Mouse (Mus musculus) intestine, embryonic 15.5 days (tissue): ENCODE data around the gene Ccdc3. TPM values are rescaled to one million over a fixed set of nuclear protein-coding genes. Genes with fewer than 3 reads are reported as not detected.

Source experiments
- ATAC-seq: fragments of 200-750 bp; cut with Nextera tagmentation; 2 replicates; pipeline ENCODE4 v1.8.0; 2017; ENCODE audit warnings: moderate TSS enrichment, moderate library complexity
- H3K27ac ChIP-seq: fragments of 300-500 bp; sonication (generic); 2 replicates; pipeline ENCODE4 v1.5.1; 2015; ENCODE audit warnings: mild to moderate bottlenecking, inconsistent platforms
- H3K27me3 ChIP-seq: fragments of 300-500 bp; sonication (generic); replicated peaks from 2 replicates; pipeline ENCODE4 v1.6.1; 2015; ENCODE audit warnings: inconsistent platforms
- H3K36me3 ChIP-seq: fragments of 300-500 bp; sonication (generic); 2 replicates; pipeline ENCODE4 v1.6.1; 2015; ENCODE audit warnings: inconsistent platforms
- H3K4me1 ChIP-seq: fragments of 300-500 bp; sonication (generic); replicated peaks from 2 replicates; pipeline ENCODE4 v1.6.1; 2015; ENCODE audit warnings: inconsistent platforms
- H3K4me2 ChIP-seq: fragments of 300-500 bp; sonication (generic); replicated peaks from 2 replicates; pipeline ENCODE4 v1.6.1; 2015; ENCODE audit warnings: mild to moderate bottlenecking, inconsistent platforms
- H3K4me3 ChIP-seq: fragments of 300-500 bp; sonication (generic); replicated peaks from 2 replicates; pipeline ENCODE4 v1.5.1; 2015; ENCODE audit warnings: inconsistent platforms
- H3K9ac ChIP-seq: fragments of 300-500 bp; sonication (generic); 2 replicates; pipeline ENCODE4 v1.6.1; 2015; ENCODE audit warnings: inconsistent platforms
- H3K9me3 ChIP-seq: fragments of 300-500 bp; sonication (generic); 2 replicates; pipeline ENCODE4 v1.6.1; 2016; ENCODE audit warnings: inconsistent platforms
- WGBS: fragments of 180-500 bp; shearing (Covaris S2); methylation state at CpG from one replicate; pipeline ENCODE4 v1.1.7; 2015; 5-methylcytosine and 5-hydroxymethylcytosine counted together
- polyA plus RNA-seq: library from polyadenylated mRNA; unstranded; fragments of >200 nt; fragmentation: Nextera tagmentation; extraction: Ambion mirVana; gene quantifications from 2 replicates; pipeline ENCODE4 v1.2.1, GENCODE M21; 2015

Gene Ccdc3
- polyA plus RNA-seq, 1 experiment from 2014 or later, result 10.3 TPM

DNA sequence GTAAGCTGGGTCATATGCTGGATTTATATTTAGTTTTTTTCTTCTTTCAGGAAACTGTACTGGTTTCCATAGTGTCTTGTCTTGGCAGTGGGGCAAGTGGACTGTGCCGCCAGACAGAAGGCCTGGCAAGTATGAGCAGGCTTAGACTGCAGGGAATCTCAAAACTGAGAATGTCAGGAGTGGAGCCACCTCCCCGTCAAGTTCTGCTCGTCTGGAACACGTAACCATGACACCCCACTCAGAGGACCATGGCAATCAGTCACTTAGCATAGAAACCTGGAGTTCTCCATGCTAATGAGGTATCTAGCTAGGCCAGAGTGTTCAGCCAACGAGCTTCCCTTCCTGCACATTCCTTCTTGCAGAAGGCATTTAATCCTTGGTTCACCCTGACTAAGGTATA is 10.2 kb upstream of the Ccdc3 start:
- Histone ChIP-seq H3K9me3 (no peaks in the 10 kb centered on the region), H3K36me3 (no peaks in the 10 kb centered on the region), H3K9ac (no peak overlapping the region), H3K4me1 (peaks cover 11% of the 10 kb centered on the region; the same call in 1 of the 2 replicates), H3K4me3 (no peak overlapping the region), H3K27ac (no peak overlapping the region), H3K4me2 (no peak overlapping the region), H3K27me3 (no peaks in the 10 kb centered on the region)
- WGBS, result 70% methylated on average over 5 of the region's 5 CpGs
- no peak for ATAC-seq

DNA sequence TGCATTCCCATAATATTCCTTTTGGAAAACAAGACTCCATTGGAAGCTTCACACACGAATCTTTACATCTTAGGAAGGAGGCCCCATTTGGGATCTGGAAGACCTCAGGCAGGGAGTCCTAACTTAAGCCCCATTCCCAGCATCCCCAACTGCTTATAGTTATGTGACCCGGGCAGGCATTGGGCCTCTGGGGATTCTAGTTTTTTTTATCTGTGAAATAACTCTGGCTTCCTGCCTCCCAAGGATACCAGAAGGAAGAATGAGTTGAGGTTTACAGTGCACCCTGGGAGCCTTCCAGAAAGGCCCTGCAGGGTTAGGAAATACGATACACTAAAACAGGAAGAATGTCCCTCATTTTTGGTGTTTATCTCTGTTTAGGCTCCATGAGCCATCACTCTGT is 8.5 kb upstream of the Ccdc3 start:
- no peaks in the 10 kb centered on the region for H3K9me3 ChIP-seq
- no peak overlapping the region for H3K4me3 ChIP-seq
- ATAC-seq, result peak; percentile 43
- no peak overlapping the region for H3K9ac ChIP-seq
- no peaks in the 10 kb centered on the region for H3K36me3 ChIP-seq
- H3K4me2 ChIP-seq, result no peak overlapping the region
- WGBS, result 33% methylated on average over 3 of the region's 3 CpGs
- H3K27ac ChIP-seq, result peak overlapping the region; percentile 62
- H3K4me1 ChIP-seq, result peaks cover 11% of the 10 kb centered on the region; the same call in 1 of the 2 replicates
- H3K27me3 ChIP-seq, result no peaks in the 10 kb centered on the region

DNA sequence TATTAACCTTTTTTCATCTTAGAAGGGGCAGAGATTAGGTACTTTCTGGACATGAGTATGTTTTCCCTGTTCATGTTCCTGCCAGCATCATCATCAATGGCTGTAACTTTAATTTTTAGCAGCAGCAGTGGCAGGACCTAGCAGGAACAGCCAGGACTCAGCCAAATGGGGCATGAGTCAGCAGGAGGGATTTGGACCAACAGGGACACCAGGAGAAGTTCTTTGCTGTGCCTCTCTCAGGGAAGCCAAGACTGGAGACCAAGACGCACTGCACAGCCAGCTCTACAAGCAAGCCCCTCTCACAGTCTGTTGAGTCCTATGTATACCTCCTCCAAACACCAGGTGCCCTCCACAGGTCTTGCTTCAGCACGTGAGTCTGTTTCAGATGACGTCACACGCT is 5.5 kb upstream of the Ccdc3 start:
- Histone ChIP-seq H3K9me3 (no peaks in the 10 kb centered on the region), H3K9ac (no peak overlapping the region), H3K4me3 (no peak overlapping the region), H3K27me3 (0 out of 2 replicates have a peak, but pooled peaks cover 3% of the 10 kb centered on the region), H3K36me3 (no peaks in the 10 kb centered on the region), H3K4me1 (peaks cover 10% of the 10 kb centered on the region; the same call in 1 of the 2 replicates), H3K4me2 (no peak overlapping the region), H3K27ac (no peak overlapping the region)
- 89% methylated on average over 4 of the region's 4 CpGs for WGBS
- no peak for ATAC-seq

DNA sequence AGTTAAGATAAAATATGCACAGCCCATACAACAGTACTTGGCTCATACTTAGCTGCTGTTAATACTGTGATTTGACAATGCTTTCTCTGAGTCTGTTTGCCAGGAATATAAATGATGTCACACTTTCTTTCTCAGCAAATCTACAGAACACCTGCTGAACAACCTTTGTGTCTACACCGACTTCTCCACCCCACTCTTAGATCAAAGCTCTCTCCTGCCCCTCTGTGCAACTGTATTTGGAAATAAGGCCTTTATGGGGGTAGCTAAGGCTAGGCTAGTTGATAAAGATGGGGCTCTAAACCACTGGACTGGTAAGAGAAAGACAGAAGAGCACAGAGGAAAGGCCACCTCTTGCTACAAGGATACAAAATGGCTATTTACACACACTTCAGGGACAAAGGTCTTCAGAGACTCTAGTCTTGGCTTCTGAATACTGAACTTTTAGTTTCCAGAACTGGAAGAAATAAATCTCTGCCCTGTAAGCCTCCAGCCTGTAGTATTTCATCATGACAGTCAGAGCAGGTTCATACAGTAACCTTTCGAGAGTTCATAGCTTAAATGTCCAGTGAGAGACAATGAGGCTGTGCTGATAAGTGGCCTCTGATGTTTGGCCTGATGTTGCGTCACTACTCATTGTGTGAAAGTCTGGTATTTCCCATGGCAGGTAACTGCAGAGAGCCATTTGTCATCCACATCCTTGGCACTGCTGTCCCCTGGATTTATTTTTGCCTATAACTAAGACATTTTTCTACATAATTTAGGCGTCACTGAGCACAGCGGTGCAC is 2.4 kb upstream of the Ccdc3 start:
- WGBS, result 68% methylated on average over 5 of the region's 5 CpGs
- Histone ChIP-seq H3K4me3 (no peak overlapping the region), H3K9ac (no peak overlapping the region), H3K4me1 (peaks cover 11% of the 10 kb centered on the region), H3K36me3 (no peaks in the 10 kb centered on the region), H3K9me3 (no peaks in the 10 kb centered on the region), H3K27me3 (peaks cover 7% of the 10 kb centered on the region), H3K4me2 (no peak overlapping the region), H3K27ac (no peak overlapping the region)
- peak; percentile 61 for ATAC-seq

DNA sequence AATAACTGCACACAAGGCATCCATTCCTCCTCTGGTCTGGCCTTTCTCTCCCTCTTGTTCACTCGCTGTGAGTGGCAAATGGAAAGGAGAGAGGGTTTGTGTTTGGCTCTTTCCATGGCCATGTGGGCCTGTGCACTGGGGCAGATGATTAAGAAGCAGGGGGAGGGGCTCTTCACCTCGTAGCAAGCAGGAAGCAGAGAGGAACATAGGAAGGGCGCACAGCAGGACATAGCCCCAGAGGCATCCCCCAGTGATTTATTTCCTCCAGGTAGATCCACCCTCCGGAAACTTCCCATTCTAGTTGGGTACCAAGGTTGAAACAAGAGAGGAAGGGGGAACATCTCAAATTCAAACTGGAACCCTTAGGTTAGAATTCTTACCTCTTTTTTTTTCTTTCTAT is 2.4 kb downstream of the Ccdc3 start:
- Histone ChIP-seq H3K4me2 (no peak overlapping the region), H3K27ac (no peak overlapping the region), H3K9ac (no peak overlapping the region), H3K9me3 (no peaks in the 10 kb centered on the region), H3K4me1 (peaks cover 11% of the 10 kb centered on the region), H3K27me3 (peaks cover 7% of the 10 kb centered on the region), H3K36me3 (no peaks in the 10 kb centered on the region), H3K4me3 (no peak overlapping the region)
- 57% methylated on average over 4 of the region's 4 CpGs for WGBS
- no peak for ATAC-seq

DNA sequence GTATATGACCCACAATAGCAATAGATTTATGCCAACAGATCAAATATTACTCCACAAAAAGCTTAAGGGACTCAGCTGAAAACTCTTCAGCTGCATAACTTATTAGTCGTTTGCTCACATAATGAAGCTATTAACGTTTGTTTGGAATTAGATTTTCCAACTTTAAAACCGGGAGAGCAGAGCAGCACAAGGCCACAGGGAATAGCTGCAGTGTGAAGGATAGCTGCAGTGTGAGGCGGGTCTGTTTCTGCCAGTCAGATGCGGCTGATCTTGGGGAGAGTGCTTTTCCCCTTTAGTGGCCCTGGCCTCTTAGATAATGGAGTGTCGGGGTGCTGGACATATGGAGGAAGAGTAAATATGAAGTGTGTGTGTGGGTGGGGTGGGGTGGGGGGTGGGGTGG is 6.9 kb downstream of the Ccdc3 start:
- Histone ChIP-seq H3K9me3 (no peaks in the 10 kb centered on the region), H3K9ac (no peak overlapping the region), H3K4me2 (no peak overlapping the region), H3K27ac (no peak overlapping the region), H3K4me3 (no peak overlapping the region), H3K4me1 (no peaks in the 10 kb centered on the region), H3K36me3 (no peaks in the 10 kb centered on the region), H3K27me3 (no peaks in the 10 kb centered on the region)
- ATAC-seq, result no peak
- 48% methylated on average over 6 of the region's 6 CpGs for WGBS

DNA sequence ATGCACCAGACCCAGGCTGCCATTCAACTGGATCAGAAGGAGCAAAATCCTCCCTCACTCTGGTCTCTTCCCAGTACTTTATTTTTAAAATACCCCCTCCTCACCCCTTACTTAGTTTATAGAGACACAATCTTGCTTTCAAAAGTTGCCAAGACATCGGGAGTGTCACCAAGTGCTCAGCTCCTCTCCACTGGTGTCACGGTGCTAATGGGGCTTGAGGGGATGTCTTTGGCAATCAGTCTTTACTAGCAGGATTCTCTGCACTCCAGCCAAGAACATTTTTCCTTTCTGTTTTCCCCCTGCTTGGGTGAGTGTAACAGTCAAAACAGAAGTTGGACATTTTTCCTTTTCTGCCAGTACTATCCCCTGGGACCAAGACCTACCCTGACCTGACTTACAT is 10.3 kb downstream of the Ccdc3 start:
- Histone ChIP-seq H3K4me1 (no peaks in the 10 kb centered on the region), H3K27ac (no peak overlapping the region), H3K27me3 (no peaks in the 10 kb centered on the region), H3K4me2 (no peak overlapping the region), H3K9me3 (no peaks in the 10 kb centered on the region), H3K36me3 (no peaks in the 10 kb centered on the region), H3K4me3 (no peak overlapping the region), H3K9ac (no peak overlapping the region)
- WGBS, result 46% methylated on average over 2 of the region's 2 CpGs
- ATAC-seq, result no peak

DNA sequence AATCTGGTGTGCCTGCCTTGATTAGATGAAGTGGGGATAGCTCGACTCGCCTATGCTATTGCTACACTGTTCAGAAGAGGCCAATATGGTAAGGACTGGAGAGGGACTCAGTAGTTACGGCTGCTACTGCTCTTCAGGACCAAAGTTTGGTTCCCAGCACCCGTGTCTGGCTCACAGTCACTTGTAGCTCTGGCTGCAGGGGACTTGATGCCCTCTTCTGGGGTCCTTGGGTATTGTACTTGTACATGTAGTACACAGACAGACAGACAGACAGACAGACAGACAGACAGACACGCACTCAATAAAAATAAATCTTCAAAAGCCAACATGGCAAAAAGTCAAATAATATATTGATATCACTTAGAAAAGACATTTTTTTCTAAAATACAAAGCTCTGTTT is 17.1 kb downstream of the Ccdc3 start:
- no peak overlapping the region for H3K4me3 ChIP-seq
- WGBS, result 91% methylated on average over 5 of the region's 5 CpGs
- no peak for ATAC-seq
- no peak overlapping the region for H3K27ac ChIP-seq
- H3K36me3 ChIP-seq, result no peaks in the 10 kb centered on the region
- no peak overlapping the region for H3K9ac ChIP-seq
- H3K4me1 ChIP-seq, result no peaks in the 10 kb centered on the region; the same call in 1 of the 2 replicates
- H3K4me2 ChIP-seq, result no peak overlapping the region
- no peaks in the 10 kb centered on the region for H3K9me3 ChIP-seq
- H3K27me3 ChIP-seq, result no peaks in the 10 kb centered on the region

DNA sequence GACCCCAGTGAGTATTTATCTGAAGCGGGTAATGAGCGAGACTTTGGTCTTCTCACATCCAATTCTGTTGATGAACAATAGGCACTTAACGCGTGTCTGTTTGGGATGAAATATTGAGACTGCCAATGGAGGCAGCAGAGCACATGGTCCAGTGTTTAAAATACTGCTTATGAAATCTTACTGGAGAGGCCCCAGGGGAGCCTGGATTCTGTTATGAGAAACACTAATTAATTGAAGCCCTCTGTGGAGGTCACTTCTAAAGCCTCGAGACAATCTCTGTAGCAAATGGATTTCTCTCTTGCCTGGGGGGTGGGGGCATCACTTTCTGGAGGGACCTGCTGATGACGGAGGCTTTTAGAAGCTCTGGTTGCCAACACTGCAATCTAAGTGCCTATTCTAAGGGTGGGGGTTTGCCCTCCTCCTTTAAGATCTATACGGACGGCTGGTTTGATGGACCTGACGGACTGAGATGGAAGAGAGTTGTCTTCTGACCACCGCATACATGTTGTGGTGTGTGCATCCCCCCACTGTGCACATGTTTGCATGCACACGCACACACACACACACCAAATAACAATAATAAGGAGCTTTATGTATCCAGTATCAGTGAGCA is 22.8 kb downstream of the Ccdc3 start:
- H3K27me3 ChIP-seq, result no peaks in the 10 kb centered on the region
- no peaks in the 10 kb centered on the region; the same call in none of the 2 replicates for H3K4me1 ChIP-seq
- H3K36me3 ChIP-seq, result no peaks in the 10 kb centered on the region
- 61% methylated on average over 11 of the region's 11 CpGs for WGBS
- no peak overlapping the region for H3K4me3 ChIP-seq
- H3K9me3 ChIP-seq, result no peaks in the 10 kb centered on the region
- no peak for ATAC-seq
- no peak overlapping the region for H3K9ac ChIP-seq
- H3K4me2 ChIP-seq, result no peak overlapping the region
- H3K27ac ChIP-seq, result no peak overlapping the region

DNA sequence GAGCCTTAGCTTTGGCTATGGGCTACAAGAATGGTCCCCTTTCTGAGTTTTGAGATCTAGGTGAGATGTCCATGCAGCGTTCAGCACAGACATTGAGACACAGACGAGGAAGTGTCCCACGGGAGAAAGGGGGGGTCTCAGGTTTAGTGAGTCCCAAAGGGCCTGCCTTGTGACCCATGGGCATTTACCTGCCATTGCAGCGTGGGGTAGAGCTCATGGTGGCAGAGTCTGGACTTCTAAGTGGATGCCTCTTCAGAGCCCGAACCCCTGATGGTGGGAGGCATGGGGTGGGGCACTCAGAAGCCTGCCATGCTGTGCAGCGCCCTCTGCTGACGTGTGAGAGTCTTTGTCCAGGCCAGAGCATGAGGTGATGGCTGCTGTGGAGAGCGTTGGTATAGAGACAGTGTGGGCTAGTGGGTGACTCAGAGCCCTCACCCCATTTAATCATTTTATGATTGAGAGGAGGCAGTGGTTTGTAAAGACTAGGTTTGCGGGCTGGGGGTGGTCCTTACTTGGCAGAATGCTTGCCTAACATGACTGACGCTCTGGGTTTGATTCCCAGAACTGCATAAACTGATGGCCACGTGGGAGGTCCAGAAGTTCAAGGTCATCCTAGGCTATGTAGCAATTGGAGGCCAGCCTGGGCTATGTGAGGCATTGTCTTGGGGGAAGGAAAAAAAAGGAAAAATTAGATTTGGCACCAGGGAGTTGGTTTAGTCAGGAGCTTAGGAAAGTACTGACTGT is 23.6 kb downstream of the Ccdc3 start:
- ATAC-seq, result peak; percentile 57; the same call in 1 of the 2 replicates
- Histone ChIP-seq H3K4me2 (no peak overlapping the region), H3K36me3 (no peaks in the 10 kb centered on the region), H3K27ac (peak overlapping the region; percentile 19; the same call in 1 of the 2 replicates), H3K27me3 (no peaks in the 10 kb centered on the region), H3K9me3 (no peaks in the 10 kb centered on the region), H3K4me3 (no peak overlapping the region), H3K9ac (no peak overlapping the region), H3K4me1 (peaks cover 3% of the 10 kb centered on the region)
- 73% methylated on average over 11 of the region's 11 CpGs for WGBS

DNA sequence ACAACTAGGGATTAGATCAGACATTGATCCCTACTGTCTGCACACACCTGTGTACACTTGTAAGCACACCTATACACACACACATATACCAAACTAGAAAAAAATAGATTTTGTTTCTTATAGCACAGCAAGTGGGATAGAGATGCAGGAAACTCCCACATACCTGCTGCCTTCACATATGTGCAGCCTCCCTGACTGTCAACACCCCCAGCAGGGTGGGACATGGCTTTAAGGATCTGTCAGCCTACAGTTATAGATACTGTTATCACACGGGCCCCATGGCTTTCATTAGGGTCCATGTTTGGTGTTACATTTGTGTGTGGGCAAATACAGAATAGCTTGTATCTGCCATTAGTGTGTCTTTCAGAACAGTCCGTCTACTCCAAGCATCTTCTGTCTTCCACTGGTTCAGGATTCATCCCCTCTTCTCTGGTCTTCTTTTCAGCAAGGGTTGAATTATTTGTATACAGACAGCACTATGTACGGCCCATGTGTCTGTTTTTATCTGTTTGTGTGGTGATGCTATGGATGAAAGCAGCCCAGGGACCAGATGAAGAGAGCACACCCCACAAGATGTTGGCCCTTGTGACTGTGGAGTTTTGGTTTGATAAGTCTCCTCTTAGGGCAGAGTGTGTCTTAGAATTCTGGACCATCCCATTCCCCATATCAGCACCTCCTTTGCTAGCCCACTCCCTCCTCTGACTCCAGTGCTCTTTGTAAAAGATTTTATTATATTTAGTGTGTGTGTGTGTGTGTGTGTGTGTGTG is 24.5 kb downstream of the Ccdc3 start:
- Histone ChIP-seq H3K9me3 (no peaks in the 10 kb centered on the region), H3K4me1 (peaks cover 3% of the 10 kb centered on the region), H3K27ac (no peak overlapping the region), H3K27me3 (no peaks in the 10 kb centered on the region), H3K9ac (no peak overlapping the region), H3K36me3 (no peaks in the 10 kb centered on the region), H3K4me2 (no peak overlapping the region), H3K4me3 (no peak overlapping the region)
- no peak for ATAC-seq
- 75% methylated on average over 3 of the region's 3 CpGs for WGBS

DNA sequence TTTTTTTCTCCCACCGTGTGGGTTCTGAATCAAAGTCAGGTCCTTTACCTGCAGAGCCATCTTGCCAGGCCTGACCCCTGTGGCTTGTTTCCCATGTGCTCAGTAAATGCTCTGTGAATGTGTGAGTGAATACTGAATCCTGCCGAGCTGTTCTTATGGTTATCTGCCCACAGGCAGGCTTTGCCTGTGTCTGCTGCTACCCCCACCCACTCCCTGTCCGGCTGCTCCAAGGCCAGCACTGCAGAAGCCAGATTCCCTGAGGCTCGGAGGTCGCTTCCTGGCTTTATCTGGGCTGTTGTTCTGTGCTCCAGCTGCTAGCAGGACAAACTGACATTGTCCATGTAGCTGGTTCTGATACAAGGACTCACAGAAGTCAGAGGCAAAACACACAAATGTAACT is 25.2 kb downstream of the Ccdc3 start:
- Histone ChIP-seq H3K27me3 (no peaks in the 10 kb centered on the region), H3K36me3 (no peaks in the 10 kb centered on the region), H3K27ac (no peak overlapping the region), H3K4me3 (no peak overlapping the region), H3K9ac (no peak overlapping the region), H3K4me2 (no peak overlapping the region), H3K9me3 (no peaks in the 10 kb centered on the region), H3K4me1 (peaks cover 3% of the 10 kb centered on the region; the same call in 1 of the 2 replicates)
- ATAC-seq, result no peak
- WGBS, result 45% methylated on average over 5 of the region's 5 CpGs
